Mouse (Mus musculus): Measurements from ENCODE around the gene Bcl9l. TPM values are rescaled to one million over a fixed set of nuclear protein-coding genes. Genes with fewer than 3 reads are reported as not detected.

Gene Bcl9l
- polyA plus RNA-seq, 1 experiment from 2014 or later = 16.1 TPM

DNA sequence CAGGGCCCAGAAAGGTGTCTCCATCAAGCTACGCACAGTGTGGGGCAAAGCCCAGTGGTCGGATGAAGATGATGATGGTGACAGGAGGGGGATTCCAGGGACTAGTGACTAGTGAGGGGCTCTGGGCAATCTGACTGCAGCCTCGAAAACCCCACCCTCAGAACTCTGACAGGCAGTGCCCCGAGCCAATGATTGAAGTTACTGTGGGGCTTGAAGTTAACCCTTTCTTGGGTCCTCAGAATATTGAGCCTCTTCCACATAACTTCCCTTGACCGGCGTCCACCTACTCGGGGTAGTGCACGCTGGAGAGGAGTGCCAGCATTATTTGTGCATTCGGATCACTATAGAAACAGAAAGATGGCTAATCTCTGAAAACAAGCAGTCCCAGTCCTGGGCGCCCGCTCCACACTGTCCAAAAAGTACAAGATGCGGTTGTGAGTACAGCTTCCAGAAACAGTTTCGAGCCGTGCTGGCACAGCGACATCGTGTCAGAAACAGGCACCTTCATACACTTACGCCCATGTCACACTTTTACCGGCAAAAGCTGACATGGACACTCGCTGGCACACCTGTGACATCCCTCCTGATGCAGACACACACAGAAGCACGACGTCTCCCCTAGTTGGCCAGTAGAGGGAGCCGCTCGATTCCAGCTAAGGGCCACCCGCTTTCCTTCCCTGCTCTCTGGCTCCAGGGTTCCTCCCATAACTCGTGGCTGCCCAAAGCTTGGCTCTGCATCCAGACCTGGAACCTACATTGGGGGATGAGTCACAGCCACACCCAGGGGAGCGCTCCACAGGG, 2.8 kb upstream of the Bcl9l start:
- H3K4me1 ChIP-seq (replicated peaks; ENCODE audit: control insufficient read depth, insufficient read depth, low read length) = peaks cover 26% of the 10 kb centered on the region

DNA sequence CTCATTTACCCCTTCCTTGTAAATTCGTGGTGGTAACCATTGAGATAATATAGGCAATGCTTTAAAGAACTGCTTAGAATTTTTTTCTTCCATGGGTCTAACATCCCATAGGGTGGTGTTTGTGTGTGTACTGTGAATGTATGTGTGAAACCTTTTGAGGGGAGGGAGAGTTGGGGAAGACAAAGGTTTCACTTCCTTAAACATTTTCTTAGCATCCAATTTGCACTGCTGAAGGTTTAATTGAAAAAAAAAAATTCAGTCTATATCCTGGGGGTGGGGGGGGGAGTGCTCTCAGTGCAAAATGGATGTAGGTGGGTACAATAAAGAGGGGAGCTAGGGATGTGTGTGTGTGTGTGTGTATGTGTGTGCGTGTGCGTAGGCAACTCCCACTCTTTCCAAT, 513 bp upstream of the Bcl9l start:
- Histone ChIP-seq H3K4me2 (ENCODE audit: low read depth, low read length) (peak overlapping the region; percentile 80), H3K4me1 (replicated peaks; ENCODE audit: control insufficient read depth, insufficient read depth, low read length) (peaks cover 45% of the 10 kb centered on the region), H3K36me3 (ENCODE audit: control insufficient read depth, insufficient read depth, low read length) (no peaks in the 10 kb centered on the region), H3K4me3 (ENCODE audit: low read length) (peak overlapping the region; percentile 97), H3K9me3 (ENCODE audit: control insufficient read depth, low read length) (no peaks in the 10 kb centered on the region), H3K9ac (ENCODE audit: low read length) (peak overlapping the region; percentile 98), H3K27ac (ENCODE audit: low read length) (peak overlapping the region; percentile 98), H3K27me3 (ENCODE audit: control insufficient read depth, insufficient read depth, low read depth, low read length) (no peaks in the 10 kb centered on the region)
- WGBS = 8% methylated on average over 3 of the region's 3 CpGs
- no peak for ATAC-seq (ENCODE audit: low read depth)

More for the DNA sequence above, 2.8 kb upstream of the Bcl9l start:
- 0% methylated on average over 26 of the region's 26 CpGs for WGBS
- Histone ChIP-seq H3K4me3 (ENCODE audit: low read length) (peak overlapping the region; percentile 86), H3K9ac (ENCODE audit: low read length) (peak overlapping the region; percentile 96), H3K9me3 (ENCODE audit: control insufficient read depth, low read length) (no peaks in the 10 kb centered on the region), H3K4me2 (ENCODE audit: low read depth, low read length) (peak overlapping the region; percentile 98), H3K27ac (ENCODE audit: low read length) (peak overlapping the region; percentile 100), H3K36me3 (ENCODE audit: control insufficient read depth, insufficient read depth, low read length) (no peaks in the 10 kb centered on the region), H3K27me3 (ENCODE audit: control insufficient read depth, insufficient read depth, low read depth, low read length) (no peaks in the 10 kb centered on the region)
- peak; percentile 47 for ATAC-seq (ENCODE audit: low read depth)

DNA sequence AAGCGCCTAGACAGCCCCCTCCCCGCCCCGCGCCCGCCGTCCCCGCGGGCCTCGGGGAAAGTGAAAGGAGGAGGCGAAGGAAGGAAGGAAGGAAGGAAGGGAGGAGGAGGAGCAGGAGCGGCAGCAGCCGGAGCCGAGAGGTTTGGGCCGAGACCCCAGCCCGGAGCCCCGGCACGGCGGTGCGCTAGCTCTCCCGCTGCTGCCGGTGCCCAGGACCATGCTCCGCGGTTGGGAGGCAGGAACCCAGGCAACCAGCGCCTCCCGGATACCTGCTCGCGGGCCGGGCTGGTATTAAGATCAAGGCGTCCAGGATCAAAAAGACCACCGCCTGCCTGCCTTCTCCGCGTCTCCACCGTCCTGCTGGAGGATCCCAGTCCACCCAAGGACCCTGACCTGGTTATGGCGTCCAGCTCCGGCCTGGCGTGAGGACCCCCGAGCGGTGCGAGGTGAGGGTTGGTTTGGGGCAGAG, 450 bp downstream of the Bcl9l start:
- Histone ChIP-seq H3K27ac (ENCODE audit: low read length) (peak overlapping the region; percentile 98), H3K4me1 (replicated peaks; ENCODE audit: control insufficient read depth, insufficient read depth, low read length) (peaks cover 45% of the 10 kb centered on the region), H3K4me2 (ENCODE audit: low read depth, low read length) (peak overlapping the region; percentile 80), H3K4me3 (ENCODE audit: low read length) (peak overlapping the region; percentile 97), H3K36me3 (ENCODE audit: control insufficient read depth, insufficient read depth, low read length) (no peaks in the 10 kb centered on the region), H3K9me3 (ENCODE audit: control insufficient read depth, low read length) (no peaks in the 10 kb centered on the region), H3K9ac (ENCODE audit: low read length) (peak overlapping the region; percentile 98), H3K27me3 (ENCODE audit: control insufficient read depth, insufficient read depth, low read depth, low read length) (no peaks in the 10 kb centered on the region)
- ATAC-seq (ENCODE audit: low read depth) = no peak
- 0% methylated on average over 38 of the region's 39 CpGs for WGBS

DNA sequence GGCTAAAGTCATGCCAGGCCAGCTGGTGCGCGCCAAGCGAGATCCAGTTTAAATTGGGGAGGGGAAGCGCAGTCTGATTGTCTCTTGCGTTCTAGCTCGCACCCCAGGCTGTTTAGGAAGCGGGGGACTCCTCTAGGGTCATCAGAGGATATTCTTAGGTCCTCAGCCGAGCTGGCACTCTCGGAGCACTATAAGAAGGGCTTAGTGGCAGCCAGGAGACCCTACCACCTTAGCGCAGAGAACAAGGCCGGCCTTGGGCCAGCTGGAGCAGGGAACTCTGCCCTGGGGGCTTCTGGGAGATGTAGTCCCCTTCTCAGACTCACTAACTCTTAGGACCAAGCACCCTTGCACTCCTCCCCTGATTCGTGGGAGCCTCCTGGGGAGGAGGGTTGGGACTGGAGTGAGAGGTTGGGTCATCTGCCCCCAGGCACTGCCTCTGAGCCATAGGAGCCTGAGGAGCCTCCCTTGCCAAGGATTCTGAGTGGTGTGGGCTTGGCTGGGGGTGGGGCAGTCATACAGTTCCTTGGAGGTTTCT, 952 bp downstream of the Bcl9l start:
- 0% methylated on average over 12 of the region's 12 CpGs for WGBS
- Histone ChIP-seq H3K9me3 (ENCODE audit: control insufficient read depth, low read length) (no peaks in the 10 kb centered on the region), H3K27me3 (ENCODE audit: control insufficient read depth, insufficient read depth, low read depth, low read length) (no peaks in the 10 kb centered on the region), H3K36me3 (ENCODE audit: control insufficient read depth, insufficient read depth, low read length) (no peaks in the 10 kb centered on the region), H3K4me2 (ENCODE audit: low read depth, low read length) (peak overlapping the region; percentile 80), H3K4me3 (ENCODE audit: low read length) (peak overlapping the region; percentile 97), H3K4me1 (replicated peaks; ENCODE audit: control insufficient read depth, insufficient read depth, low read length) (peaks cover 50% of the 10 kb centered on the region), H3K9ac (ENCODE audit: low read length) (peak overlapping the region; percentile 98), H3K27ac (ENCODE audit: low read length) (peak overlapping the region; percentile 98)
- ATAC-seq (ENCODE audit: low read depth) = peak; percentile 26

DNA sequence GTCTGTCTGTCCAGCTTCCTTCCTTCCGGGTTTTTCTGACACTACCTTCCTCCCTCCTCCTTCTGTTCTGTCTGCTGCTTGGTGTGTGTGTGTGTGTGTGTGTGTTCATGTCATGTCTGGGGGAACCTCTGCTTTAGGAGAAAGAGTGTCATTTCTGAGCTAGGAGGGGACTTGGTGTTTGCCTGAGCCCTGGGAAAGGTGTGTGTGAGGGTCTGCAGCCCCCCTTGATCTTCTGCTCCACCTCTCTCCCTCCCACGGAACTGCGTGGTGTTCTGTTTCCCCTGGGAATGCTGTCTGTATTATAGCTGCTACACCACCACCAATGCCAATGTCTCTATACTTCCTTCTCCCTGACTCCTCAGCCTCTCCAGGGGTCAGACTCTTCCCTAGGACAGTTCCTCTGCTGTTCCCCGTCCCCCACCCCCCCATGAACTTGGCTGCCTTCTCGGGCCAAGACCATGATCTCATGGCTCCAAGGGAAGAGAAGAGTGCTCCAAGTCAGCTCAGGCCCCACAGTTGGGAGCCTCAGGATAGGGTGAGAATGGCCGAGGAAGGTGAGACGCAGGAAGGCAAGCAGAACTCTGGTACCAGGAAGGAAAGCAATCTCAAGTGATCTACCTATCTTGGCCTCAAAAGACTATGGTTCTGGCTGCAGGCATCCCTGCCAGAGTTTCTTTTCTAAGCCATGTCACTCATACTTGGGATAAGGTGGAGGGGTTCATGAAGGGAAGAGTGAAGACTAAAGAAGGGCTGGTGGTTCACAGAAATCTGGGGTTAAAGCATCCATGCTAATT, 1.9 kb downstream of the Bcl9l start:
- H3K9me3 ChIP-seq (ENCODE audit: control insufficient read depth, low read length) = no peaks in the 10 kb centered on the region

DNA sequence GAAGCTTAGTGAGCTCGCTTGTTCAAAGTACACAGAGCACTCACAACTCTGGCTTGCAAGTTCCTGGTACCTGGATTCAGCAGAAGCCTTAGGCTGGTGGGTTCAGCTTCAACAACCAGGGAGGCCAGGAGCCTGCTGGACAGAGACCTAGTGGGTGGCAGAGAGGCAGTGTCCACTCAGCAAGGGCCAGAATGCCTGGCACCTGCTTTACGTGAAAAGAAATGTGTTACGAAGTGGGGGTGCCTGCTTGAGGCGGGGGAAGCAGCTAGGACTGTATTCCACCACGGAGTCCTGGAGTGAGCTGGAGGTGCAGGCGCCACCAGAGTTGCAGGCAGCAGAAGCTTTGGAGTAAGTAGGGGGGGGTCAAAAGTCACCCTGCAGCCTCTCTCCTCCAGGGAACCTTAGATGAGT, 2.5 kb downstream of the Bcl9l start:
- Histone ChIP-seq H3K4me2 (ENCODE audit: low read depth, low read length) (peak overlapping the region; percentile 80), H3K27me3 (ENCODE audit: control insufficient read depth, insufficient read depth, low read depth, low read length) (no peaks in the 10 kb centered on the region), H3K4me3 (ENCODE audit: low read length) (peak overlapping the region; percentile 97), H3K9me3 (ENCODE audit: control insufficient read depth, low read length) (no peaks in the 10 kb centered on the region), H3K36me3 (ENCODE audit: control insufficient read depth, insufficient read depth, low read length) (no peaks in the 10 kb centered on the region), H3K9ac (ENCODE audit: low read length) (peak overlapping the region; percentile 98), H3K27ac (ENCODE audit: low read length) (peak overlapping the region; percentile 98), H3K4me1 (replicated peaks; ENCODE audit: control insufficient read depth, insufficient read depth, low read length) (peaks cover 63% of the 10 kb centered on the region)
- ATAC-seq (ENCODE audit: low read depth) = no peak
- 15% methylated on average over 6 of the region's 6 CpGs for WGBS

More for the DNA sequence above, 1.9 kb downstream of the Bcl9l start:
- H3K27me3 ChIP-seq (ENCODE audit: control insufficient read depth, insufficient read depth, low read depth, low read length) = no peaks in the 10 kb centered on the region
- ATAC-seq (ENCODE audit: low read depth) = no peak
- H3K9ac ChIP-seq (ENCODE audit: low read length) = peak overlapping the region; percentile 98
- WGBS = 7% methylated on average over 7 of the region's 7 CpGs
- H3K4me3 ChIP-seq (ENCODE audit: low read length) = peak overlapping the region; percentile 97
- H3K4me1 ChIP-seq (replicated peaks; ENCODE audit: control insufficient read depth, insufficient read depth, low read length) = peaks cover 60% of the 10 kb centered on the region
- H3K36me3 ChIP-seq (ENCODE audit: control insufficient read depth, insufficient read depth, low read length) = no peaks in the 10 kb centered on the region
- peak overlapping the region; percentile 80 for H3K4me2 ChIP-seq (ENCODE audit: low read depth, low read length)
- H3K27ac ChIP-seq (ENCODE audit: low read length) = peak overlapping the region; percentile 98

DNA sequence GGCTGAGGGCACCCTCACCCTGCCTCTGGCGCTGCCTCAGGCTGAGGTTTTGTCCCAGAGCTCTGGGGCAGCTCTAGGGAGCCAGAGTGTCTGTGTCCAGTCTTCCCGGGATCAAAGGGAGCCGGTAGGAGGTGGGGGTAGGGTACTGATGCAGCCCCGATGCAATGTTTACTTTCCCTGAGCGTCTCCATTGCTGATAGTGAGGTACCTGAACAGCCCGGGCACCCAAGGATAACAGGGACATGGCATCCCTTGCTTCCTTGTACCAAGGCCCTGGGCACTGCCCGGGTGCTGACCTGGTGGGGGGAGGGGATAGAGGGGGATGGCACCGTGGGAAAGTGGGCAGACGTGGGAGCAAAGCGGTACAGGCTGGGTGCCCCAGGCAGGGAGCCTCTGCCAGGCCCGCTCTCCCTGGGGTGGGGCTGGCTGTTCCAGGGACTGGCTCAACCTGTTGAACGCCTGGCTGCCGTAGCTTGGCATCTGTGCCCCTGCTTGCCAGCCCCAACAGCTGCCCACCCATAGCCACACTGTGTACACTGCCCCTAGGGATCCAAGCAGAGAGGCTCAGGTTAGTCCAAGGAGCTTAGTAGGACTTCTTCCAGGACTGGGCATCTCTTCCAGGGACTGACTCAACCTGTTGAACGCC, 3.0 kb downstream of the Bcl9l start:
- H3K4me2 ChIP-seq (ENCODE audit: low read depth, low read length) = peak overlapping the region; percentile 80
- H3K4me1 ChIP-seq (replicated peaks; ENCODE audit: control insufficient read depth, insufficient read depth, low read length) = peaks cover 63% of the 10 kb centered on the region

DNA sequence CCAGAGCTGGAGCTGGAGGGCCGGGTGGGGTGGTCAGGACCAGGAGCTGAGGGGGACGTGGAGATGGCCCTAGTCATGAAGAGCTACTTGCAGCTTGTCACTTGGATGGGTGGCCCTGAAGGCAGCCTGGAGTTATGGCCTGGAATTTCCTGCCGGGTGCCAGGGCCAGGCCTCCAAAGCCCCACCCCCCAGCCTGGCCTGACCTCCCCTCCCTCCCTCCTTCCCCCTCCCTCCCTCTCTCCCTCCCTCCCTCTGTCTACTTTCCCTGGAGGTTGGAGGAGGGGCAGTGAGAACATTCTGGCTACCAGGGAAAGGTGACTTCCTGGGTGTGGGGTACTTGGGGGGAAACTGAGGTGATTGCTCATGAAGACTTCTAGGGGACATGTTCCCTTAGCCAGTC, 3.7 kb downstream of the Bcl9l start:
- 8% methylated on average over 3 of the region's 3 CpGs for WGBS
- H3K27me3 ChIP-seq (ENCODE audit: control insufficient read depth, insufficient read depth, low read depth, low read length) = no peaks in the 10 kb centered on the region
- peaks cover 70% of the 10 kb centered on the region for H3K4me1 ChIP-seq (replicated peaks; ENCODE audit: control insufficient read depth, insufficient read depth, low read length)
- peak overlapping the region; percentile 80 for H3K4me2 ChIP-seq (ENCODE audit: low read depth, low read length)
- peak overlapping the region; percentile 98 for H3K27ac ChIP-seq (ENCODE audit: low read length)
- no peaks in the 10 kb centered on the region for H3K36me3 ChIP-seq (ENCODE audit: control insufficient read depth, insufficient read depth, low read length)
- H3K9ac ChIP-seq (ENCODE audit: low read length) = peak overlapping the region; percentile 98
- H3K9me3 ChIP-seq (ENCODE audit: control insufficient read depth, low read length) = no peaks in the 10 kb centered on the region
- peak; percentile 24 for ATAC-seq (ENCODE audit: low read depth)
- H3K4me3 ChIP-seq (ENCODE audit: low read length) = peak overlapping the region; percentile 97

More for the DNA sequence above, 3.0 kb downstream of the Bcl9l start:
- ATAC-seq (ENCODE audit: low read depth) = no peak
- Histone ChIP-seq H3K4me3 (ENCODE audit: low read length) (peak overlapping the region; percentile 97), H3K36me3 (ENCODE audit: control insufficient read depth, insufficient read depth, low read length) (no peaks in the 10 kb centered on the region), H3K27me3 (ENCODE audit: control insufficient read depth, insufficient read depth, low read depth, low read length) (no peaks in the 10 kb centered on the region), H3K27ac (ENCODE audit: low read length) (peak overlapping the region; percentile 98), H3K9me3 (ENCODE audit: control insufficient read depth, low read length) (no peaks in the 10 kb centered on the region), H3K9ac (ENCODE audit: low read length) (peak overlapping the region; percentile 98)
- WGBS = 18% methylated on average over 14 of the region's 14 CpGs
